Mouse (Mus musculus) CH12F3 (cell line): ENCODE results near the gene Usp39.

Source experiments
- in situ Hi-C: fragments of 300-500 bp; cut with MboI; formaldehyde crosslinking; loops from 2 replicates; pipeline ENCODE4 v1.14.3; 2020; ENCODE audit warnings: low sequenced_read_pairs

Usp39 gene

GRCm38 (mm10) chr6:72312198-72312597, 32.8 kb downstream of the Usp39 start:
- in situ Hi-C loops = no loop called here

- in situ Hi-C loops = no loop called here
Observed at GRCm38 (mm10) chr6:72303510-72303909, 41.5 kb downstream of the Usp39 start.

GRCm38 (mm10) chr6:72302349-72302925, 42.5 kb downstream of the Usp39 start:
- in situ Hi-C loops = no loop called here

DNA sequence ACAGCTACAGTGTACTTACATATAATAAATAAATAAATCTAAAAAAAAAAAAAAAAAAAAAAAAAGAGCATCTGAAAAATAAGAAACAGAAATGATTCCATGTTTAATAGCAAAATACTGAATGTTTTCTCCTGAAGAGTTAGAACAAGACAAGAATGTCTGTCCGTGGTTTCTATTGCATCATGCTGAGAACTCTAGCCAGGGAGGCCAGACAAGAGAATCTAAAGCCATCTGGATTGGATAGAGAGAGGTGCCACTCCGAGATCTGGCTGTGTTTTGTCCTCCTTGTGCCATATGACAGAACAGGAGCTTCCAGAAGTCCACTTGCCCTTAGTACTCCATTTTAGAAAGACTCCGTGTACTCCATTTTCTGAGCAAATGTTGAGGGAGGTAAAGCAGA, 47.2 kb downstream of the Usp39 start:
- in situ Hi-C loops = no loop called here

GRCm38 (mm10) chr6:72292972-72293651, 51.9 kb downstream of the Usp39 start:
- in situ Hi-C loops = no loop called here

- in situ Hi-C loops = no loop called here
Observed at GRCm38 (mm10) chr6:72289484-72289883, 55.5 kb downstream of the Usp39 start.

GRCm38 (mm10) chr6:72283914-72284313, 61.1 kb downstream of the Usp39 start:
- in situ Hi-C loops = no loop called here

- in situ Hi-C loops = no loop called here
Observed at GRCm38 (mm10) chr6:72280410-72280998, 64.5 kb downstream of the Usp39 start.

GRCm38 (mm10) chr6:72279505-72279904, 65.5 kb downstream of the Usp39 start:
- in situ Hi-C loops = no loop called here

DNA sequence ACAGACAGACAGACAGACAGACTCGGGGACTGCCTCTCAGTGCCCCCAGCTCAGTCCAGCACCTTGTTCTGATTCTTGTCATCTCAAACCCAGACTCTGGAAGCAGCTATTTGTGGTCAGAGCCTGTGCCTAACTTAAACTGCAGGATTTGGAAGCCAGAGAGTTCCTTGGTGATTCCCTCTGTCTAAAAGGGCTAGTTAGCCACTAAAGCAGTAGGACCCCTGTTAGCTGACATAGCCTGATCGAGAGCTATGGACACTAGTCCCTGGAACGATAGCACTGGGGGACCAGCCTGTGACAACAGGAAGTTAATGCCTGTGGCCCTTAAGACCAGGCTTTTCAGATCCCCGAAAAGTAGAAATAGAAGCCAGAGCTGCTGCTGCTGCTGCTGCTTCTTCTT, 66.1 kb downstream of the Usp39 start:
- in situ Hi-C loops = no loop called here

- in situ Hi-C loops = no loop called here
Observed at GRCm38 (mm10) chr6:72277508-72278166, 67.3 kb downstream of the Usp39 start.

DNA sequence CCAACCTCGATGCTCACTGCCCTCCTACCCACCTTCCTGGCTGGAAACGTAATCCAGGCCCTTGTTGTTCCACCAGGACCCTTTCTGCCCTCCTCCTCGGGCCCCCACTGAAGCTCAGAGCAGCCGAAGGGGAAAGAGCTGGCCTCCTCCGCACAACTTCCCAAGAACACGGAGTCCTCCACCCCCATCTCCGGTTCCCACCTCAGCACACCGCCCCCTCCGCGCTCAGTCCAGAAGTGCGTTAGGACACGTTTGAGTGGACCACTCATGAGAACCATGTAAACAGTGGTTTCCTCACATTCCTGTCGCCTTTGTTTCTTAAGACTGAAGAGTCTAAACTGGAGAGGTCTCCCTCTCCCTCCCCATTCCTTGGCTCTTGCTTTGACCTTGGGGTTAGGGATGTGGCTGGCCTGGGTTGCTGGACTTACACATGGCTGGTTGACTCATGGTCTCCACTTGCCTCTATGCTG, 68.0 kb downstream of the Usp39 start:
- in situ Hi-C loops = no loop called here

DNA sequence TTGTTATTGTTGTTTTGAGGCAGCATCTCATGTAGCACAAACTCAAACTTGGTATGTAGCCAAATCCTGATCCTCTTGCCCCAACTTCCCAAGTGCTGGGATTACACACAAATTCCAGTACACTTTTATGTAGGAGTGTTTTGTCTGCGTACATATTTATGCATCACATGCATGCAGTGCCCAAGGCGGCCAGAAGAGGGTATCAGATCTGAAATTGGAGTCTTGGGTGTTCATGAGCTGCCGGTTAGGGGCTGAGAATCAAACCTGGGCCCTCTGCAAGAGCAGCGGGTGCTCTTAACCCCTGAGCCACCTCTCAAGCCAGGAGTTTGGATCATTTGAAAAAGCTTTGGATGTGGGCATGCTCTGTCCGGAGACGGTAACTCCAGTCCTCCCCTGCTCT, 68.8 kb downstream of the Usp39 start:
- in situ Hi-C loops = no loop called here

GRCm38 (mm10) chr6:72275527-72275926, 69.5 kb downstream of the Usp39 start:
- in situ Hi-C loops = no loop called here

DNA sequence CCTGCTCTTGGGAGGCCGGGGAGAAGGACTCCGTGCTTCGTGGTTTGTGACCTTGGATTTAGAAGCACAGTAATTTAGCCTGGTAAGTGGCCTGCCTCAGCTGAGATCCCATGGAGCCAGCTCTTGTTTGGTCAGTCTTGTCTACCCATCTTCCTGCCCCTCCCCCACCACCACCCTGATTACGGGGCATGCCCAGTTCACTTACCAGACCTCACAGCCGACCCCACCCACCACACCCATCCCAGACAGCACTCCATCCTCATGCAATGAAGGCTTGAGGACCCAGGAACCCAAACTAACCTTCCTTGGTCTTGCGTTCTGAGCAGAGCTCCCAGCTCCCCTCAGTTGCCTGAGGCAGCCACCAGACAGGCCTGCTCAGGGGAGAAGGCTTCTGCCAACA, 71.8 kb downstream of the Usp39 start:
- in situ Hi-C loops = no loop called here

- in situ Hi-C loops = no loop called here
Observed at GRCm38 (mm10) chr6:72272161-72272696, 72.8 kb downstream of the Usp39 start.

GRCm38 (mm10) chr6:72270952-72271519, 73.9 kb downstream of the Usp39 start:
- in situ Hi-C loops = no loop called here

- in situ Hi-C loops = no loop called here
Observed at GRCm38 (mm10) chr6:72270258-72270657, 74.7 kb downstream of the Usp39 start.
